Mouse (Mus musculus) frontal cortex, adult (tissue): ENCODE results near the gene Cav1.

Experiments used
- ATAC-seq: cut with Nextera tagmentation; 2 replicates; pipeline ENCODE4 v1.9.2; 2017; ENCODE audit warnings: mild to moderate bottlenecking, moderate library complexity, mixed read lengths; ENCODE audit not compliant: low TSS enrichment

The Cav1 gene

DNA sequence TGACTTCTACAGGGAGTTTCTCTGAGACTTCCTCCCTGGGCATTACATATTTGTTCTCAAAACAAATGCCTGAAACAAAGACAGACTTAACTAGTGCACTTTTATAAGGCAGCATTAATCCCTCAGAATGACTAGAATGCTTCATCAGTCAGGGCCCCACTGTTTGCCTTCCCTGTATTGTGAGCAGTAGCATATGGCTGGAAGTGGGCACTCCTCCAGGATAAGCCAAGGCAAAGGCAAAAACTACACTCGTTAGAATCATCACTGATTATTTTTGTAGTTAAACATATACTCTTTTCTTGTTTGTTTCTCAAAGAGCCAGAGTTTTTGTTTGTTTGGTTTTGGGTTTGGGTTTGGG lies 11.0 kb downstream of the Cav1 start:
- peak; percentile 60 for ATAC-seq

DNA sequence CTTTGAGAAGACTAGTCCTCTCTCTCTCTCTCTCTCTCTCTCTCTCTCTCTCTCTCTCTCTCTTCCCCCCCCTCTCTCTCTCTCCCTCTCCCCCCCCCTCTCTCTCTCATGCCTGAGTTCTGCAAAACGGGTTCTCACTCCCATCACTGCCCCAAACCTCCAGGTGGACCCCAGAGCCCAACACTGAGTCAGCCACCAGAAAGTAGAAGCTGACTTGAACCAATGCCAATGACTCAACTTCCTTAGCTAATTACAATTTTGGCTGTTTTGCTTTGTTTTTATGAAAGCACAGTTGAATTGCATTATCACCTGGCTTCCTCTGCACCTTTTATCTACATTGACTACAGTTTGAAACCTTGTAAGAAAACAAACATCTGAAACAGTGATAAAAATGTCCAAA lies 11.8 kb downstream of the Cav1 start:
- ATAC-seq = no peak

DNA sequence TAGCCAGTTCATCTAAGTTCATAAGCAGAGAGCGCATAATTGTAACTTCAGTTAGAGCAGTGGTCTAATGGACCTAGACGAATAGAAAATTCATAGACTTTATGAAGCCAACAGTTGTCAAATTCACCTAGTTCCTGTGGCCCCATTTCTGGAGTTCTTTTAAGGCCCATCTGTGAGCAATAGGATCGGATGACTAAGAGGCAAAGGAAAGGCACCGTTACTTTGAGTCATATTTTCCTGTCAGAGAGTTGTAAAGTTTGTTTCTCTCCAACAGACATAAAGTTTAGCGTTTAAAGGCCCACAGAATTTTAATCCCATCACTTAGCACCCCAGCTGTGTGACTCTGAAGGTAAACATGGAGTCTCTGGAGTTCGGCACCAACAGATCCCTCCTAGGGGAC lies 15.8 kb downstream of the Cav1 start:
- no peak for ATAC-seq

DNA sequence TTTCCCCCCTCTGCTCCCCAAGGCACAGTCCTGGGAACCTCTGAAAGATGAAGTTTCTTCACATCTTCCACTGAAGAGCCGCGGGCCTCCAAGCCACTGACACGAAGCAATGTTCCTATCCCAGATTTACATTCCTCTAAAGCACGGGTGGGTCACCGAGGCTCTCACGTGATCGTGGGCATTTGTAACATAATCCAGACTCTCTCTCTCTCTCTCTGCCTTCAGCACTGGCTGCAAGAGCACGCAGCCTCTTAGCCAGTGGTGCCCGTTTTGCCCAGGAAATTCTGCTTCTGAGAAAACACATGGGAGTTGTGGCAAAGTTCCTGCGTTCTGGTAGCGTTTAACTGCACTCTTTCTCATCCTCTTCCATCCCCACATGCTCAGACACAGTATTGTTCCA lies 21.1 kb downstream of the Cav1 start:
- ATAC-seq = no peak

DNA sequence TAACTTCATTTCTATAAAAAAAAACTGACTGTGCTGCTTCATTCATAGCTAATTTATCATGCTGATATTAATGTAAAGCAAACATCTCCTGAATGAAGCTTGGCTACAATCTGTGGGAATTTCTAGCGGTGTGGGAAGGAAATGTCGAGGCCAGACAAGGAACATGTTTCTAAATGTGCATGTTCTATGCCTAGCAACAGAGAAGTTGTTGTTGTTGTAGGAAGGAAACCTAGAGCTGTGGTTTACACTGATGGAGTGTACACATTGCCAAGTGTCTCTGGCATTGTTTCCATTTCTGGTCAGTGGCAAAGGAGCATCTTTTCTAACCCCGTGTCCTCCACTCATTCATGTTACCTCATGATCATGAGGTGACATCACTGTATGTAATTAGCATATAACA lies 23.7 kb downstream of the Cav1 start:
- ATAC-seq = no peak

DNA sequence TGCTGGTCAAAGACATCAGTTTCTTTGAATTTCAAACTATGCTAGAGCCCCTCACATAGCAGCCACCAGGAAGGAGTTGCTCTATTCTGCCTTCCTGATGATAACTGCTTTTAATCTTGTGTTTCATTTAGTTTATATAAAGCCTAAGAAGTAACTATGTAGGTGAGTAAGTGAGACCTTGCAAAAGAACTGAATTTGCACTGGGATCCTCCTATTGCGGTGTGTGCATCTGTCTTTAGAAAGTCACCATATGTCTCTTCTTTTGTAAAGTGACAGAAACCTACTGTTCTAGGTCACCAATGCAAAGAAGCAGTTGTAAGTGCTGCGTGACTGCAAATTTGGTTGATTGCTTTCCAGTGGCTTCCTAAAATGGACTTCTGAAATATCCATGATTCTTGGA lies 31.6 kb downstream of the Cav1 start:
- ATAC-seq = peak; percentile 88

DNA sequence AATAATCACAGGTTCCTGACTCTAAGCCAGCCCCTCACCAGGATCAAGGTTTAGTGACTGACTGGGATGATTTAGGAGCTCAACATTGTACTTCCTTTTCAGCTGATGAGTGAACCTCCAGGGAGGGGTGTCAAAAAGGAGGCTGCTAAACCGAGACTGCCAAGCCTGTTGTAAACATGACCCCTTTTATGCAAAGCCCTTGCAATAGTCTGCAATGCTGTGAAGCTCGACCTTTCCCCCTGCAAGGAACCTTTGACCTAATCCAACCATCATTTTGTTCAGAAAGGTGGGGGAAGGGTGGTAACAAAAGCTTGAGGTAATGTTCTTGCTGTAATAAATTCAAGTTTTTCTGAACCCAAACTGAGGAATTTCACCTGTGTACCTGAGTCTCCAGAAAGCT lies 34.3 kb downstream of the Cav1 start:
- ATAC-seq = no peak

DNA sequence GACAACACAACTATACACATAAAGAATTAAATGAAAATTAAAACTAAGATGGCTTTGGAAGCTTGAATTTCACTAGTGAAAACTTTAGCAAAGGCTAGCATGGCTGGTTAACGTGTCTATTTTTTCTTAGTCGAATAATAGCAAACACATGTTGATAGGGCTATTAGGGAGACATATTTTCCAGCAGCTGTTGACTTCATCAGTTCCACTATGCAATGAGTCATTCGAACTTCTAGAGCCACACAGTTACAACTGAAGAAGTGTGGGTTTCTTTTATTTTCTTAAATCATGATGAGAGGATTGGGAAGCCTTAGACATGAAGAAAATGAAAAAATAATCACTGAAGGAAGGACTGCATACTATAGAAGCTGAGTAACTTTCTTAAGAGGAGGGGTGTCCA lies 41.9 kb downstream of the Cav1 start:
- ATAC-seq = no peak

DNA sequence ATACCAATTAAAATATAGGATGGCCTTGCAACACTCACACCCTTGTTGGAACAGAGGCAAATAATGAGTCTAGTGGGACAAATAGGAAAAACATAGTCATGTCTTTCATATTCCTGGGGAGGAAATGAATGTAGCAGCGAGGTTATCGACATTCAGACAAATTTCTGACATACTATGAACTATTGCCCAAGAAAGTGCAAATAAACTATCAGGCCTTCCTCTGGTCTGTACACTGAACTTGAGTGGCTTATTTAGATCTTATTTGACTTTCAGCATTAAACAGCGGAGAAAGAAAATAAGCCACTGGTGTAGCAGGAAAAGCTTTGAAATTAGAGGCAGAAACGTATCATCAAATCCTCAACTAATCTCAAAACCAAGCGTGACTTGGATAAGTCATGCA lies 44.7 kb downstream of the Cav1 start:
- ATAC-seq = no peak

DNA sequence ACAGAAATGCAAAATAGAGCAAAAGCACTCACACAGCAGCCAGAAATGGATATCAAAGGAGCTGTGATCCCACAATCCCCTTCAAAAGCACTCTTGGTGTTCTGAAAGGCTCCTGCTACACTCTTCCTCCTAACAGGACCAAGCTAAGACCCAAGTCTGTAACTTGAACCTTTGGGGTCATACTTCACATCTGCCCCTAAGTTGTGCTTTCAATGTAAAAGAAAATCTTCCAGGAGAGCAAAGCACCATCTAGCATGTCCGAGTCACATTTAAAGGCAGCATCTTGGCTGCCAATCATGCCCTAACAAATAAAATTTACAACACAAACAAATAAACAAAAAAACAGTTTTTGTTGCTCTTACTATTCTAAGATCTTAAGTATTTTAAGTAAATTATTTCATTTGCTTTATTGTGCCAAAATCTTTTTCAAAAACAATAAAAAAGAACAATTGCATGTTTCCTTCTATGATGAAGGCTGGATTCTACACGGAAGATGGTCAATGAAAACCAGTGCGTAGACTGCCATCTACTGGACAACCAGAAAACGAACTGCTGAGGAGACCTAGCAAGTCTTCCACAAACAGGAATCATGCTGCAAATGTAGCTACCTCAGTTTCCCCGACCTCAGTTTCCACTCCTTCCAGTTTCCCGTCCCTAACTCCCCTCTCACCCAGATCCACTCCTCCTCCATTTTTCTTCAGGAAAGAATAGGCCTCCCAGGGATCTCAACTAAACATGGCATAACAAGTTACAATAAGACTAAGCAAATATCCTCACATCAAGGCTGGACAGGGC lies 53.0 kb downstream of the Cav1 start:
- peak; percentile 88 for ATAC-seq

DNA sequence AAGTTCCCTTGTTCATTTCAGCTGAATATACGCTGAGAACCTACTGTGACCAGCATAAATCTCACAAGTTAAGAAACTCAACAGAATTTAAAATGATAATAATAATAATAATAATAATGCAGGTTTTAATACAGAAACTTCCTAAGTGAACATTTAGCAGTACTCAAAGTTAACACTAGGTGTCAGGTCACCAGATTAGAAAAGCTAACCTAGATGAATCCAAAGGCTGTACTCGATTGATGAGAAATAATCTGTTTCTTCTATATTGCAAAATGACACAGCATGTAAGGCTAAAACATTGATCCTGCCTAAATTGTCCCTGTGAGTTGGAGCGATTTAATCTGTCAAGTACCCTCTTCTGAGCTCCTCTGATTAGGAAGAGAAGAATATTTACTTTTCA lies 56.6 kb downstream of the Cav1 start:
- 0 out of 2 replicates have a peak, but pooled peaks have one; percentile 50 for ATAC-seq

DNA sequence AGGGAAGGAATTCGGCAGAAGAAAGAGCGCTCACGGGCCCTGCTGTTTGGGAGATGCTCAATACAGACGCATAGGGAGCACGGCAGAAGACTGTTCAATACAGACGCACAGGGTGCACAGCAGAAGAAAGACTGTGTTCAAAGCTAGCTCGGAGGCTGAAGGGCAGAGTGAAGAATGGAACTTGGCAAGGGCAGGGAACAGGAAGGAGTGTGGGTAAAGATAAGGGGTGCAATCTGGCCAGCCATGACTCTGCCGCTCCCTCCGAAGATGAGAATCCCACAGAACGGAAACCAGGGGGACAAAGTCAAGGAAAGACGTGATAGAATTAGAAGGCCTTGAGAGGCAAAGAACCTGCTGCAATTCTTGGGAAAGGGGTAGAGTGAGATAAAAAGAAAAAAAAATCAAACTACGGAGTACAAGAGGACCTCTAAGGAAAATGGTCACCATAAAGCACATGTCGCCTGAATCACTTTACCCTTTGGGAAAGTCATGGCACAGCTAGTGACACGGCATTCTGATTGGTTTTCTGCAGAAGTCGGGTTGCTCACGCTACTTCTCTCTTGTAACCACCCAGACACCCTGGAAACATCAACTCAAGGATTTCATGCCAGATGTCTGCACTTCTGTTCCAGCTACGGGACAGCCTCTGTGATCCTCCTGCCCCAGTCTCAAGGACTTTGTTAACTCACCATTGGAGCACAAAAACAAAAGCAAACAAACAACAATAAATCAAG lies 57.5 kb downstream of the Cav1 start:
- ATAC-seq = no peak

DNA sequence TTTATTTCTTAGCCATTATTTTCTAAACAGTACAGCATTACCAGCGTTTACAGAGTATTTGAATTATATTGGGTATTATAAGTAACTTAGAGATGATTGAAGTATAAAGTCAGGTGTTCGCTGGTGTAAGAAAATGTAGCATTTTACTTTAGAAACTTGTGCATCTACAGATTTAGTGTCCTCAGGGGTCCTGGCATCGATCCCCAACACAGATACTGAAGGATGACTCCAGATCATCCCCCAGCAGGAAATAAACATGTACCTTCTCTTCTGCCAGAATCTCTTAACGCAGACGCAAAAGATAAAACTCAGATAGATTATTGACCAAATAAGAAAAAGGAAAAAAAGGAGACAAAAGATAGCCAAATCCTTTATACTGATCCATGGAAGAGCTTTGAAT lies 68.2 kb downstream of the Cav1 start:
- ATAC-seq = no peak

DNA sequence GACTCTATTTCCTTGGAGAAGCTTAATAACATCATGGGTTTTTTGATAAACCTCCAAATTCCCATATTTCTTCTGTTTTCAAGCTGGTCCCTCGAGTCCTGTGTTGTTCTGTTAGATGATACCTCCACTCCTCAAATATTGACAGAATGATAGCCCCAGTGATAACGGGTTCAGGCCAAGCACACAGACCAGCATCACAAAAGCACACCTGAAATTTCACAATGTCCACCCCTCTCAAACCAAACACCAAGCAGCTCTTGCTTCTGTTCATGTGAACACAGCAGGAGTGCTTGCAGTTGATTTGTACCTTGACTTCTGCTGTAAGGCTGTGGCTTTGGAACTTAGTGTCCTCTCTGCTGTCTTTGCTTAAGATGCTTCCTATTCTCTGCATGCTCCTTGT lies 71.2 kb downstream of the Cav1 start:
- no peak for ATAC-seq

DNA sequence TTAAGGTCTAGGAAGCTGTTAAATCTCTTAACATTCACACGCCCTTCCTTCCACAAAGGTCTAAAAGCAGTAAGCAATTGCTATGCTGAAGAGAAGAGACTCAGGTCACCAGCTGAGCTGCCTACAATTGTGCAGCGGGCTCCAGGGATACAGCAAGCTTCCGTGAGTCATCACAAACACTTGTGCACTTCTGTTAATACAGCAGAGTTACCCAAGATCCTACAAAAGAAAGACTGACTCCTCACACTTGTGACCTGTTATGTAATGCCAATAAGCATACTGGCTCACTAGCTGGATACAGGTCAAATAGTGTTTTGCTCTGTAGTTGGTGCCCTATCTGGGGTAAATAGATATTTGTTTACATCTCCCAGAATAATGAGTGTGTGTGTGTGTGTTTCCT lies 74.0 kb downstream of the Cav1 start:
- no peak for ATAC-seq

DNA sequence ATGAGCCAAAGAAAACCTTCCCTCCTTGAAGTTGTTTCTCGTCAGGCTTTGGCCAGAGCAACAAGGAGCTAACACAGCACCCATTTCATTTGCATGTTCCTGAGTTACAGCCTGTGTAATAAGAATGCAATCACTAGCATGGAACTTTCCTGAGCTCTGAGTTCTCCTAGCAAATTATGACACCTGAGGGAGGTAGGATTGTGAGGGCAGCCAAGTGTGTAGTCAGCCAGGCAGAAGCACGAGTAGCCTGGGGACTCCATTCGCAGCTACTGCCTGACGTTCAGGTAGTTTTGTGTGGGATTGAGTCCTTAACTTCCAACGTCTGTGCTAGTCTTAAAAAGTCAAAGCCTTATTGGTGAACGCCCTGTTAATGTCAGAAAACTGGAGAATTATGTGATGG lies 75.6 kb downstream of the Cav1 start:
- ATAC-seq = no peak

DNA sequence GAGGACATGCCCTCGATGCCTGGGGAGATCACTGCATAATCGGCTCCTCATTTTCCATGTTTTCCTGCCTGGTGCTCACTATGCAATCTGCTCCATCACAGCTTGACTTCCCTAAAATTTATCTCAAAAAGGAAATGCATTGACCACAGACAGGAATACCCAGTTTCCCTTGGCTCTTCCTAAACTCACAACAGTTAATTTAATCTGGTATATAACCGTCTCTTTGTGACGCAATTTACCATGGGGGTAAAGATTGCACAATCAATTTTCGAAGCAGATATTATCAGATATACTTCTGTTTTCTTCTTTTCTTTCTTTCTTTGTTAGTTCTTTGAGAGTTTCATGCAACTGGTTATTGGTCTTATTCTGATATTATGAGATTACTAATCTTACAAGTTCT lies 79.4 kb downstream of the Cav1 start:
- no peak for ATAC-seq

DNA sequence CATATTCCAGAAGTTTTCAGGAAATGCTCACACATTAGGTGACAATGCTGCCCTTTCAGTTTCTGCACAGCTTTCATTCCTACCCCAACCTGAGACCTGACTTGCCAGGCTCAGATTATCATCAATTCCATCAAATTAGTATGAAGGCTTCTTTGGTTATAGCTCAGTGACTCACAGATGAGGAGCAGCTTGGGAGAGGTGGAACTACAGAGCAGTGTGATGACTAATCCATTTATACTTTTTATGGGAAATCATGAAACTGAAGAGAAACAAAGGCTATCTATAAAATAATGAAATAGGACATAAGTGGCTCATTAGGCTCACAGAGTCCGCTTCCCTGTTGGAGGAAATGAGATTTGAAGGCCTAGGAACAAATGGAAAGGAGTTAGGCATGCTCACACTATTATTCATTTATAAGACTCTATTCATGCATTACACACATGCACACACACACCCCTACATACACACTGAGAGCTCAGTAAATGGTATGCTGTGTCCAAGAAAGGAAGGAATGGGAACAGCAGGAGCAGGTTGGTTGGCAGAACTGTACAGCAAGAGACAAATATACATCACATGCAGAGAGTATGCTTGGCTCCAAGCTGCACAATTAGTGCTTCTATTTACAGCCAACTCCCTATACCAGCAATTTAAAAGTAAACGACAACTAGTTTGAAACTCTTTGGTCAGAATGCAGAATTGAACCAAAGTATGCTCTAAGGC lies 82.0 kb downstream of the Cav1 start:
- ATAC-seq = peak; percentile 97
